Mouse (Mus musculus) E14TG2a.4 (cell line): ENCODE results near the gene Hjurp.

ENCODE experiments used
- CTCF ChIP-seq: conservative IDR thresholded peaks from 2 replicates; pipeline ENCODE4 v1.5.1; 2014; ENCODE audit warnings: low read length
- NANOG ChIP-seq: IDR thresholded peaks from 2 replicates; pipeline ENCODE4 v1.6.1; 2014; ENCODE audit warnings: borderline replicate concordance, low read length, mixed read lengths
- POU5F1 ChIP-seq: IDR thresholded peaks from 2 replicates; pipeline ENCODE4 v1.6.1; 2014; ENCODE audit warnings: low read length, borderline replicate concordance

DNA sequence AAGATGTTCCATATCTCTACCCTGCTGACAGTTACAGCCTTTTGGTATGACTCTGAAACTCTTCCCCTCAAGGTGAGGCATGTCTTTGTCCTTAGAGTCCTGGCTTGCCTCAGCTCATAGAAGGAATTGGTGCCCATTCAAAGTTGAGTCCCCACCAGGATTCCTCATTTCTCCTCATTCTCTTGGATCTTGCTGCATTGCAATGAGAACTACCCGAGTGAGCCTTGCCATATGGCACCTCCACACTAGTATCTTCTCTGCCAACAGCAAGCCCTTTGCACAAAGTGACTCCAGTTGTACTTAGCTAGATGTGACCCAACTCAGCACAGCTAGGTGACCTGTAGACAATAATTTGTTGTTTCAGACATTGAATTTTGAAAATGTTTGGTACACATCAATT is 53.8 kb downstream of the Hjurp start:
- TF ChIP-seq CTCF (no peak), POU5F1 (no peak), NANOG (no peak)
